Mouse (Mus musculus) embryonic facial prominence, embryonic 15.5 days (tissue): ENCODE data around the gene Bora. TPM values are rescaled to one million over a fixed set of nuclear protein-coding genes. Genes with fewer than 3 reads are reported as not detected.
"Not testable (repeated sequence)": the region's sequence is repeated elsewhere in the genome, so short reads cannot be mapped to it uniquely, and the experiment has no call there.

Experiments
- ATAC-seq: fragments of 200-750 bp; cut with Nextera tagmentation; 2 replicates; pipeline ENCODE4 v1.8.0; 2017; ENCODE audit warnings: low read depth, moderate TSS enrichment; ENCODE audit not compliant: insufficient number of reproducible peaks, low FRiP score, low TSS enrichment
- H3K27ac ChIP-seq: fragments of 300-500 bp; sonication (generic); replicated peaks from 2 replicates; pipeline ENCODE4 v1.5.1; 2015; ENCODE audit warnings: mild to moderate bottlenecking, inconsistent platforms
- H3K27me3 ChIP-seq: fragments of 300-500 bp; sonication (generic); 2 replicates; pipeline ENCODE4 v1.6.1; 2015; ENCODE audit warnings: inconsistent platforms
- H3K36me3 ChIP-seq: fragments of 300-500 bp; sonication (generic); 2 replicates; pipeline ENCODE4 v1.6.1; 2015; ENCODE audit warnings: mild to moderate bottlenecking, inconsistent platforms
- H3K4me1 ChIP-seq: fragments of 300-500 bp; sonication (generic); 2 replicates; pipeline ENCODE4 v1.6.1; 2015; ENCODE audit warnings: inconsistent platforms
- H3K4me2 ChIP-seq: fragments of 300-500 bp; sonication (generic); replicated peaks from 2 replicates; pipeline ENCODE4 v1.6.1; 2015; ENCODE audit warnings: mild to moderate bottlenecking, inconsistent platforms
- H3K4me3 ChIP-seq: fragments of 300-500 bp; sonication (generic); replicated peaks from 2 replicates; pipeline ENCODE4 v1.5.1; 2015; ENCODE audit warnings: mild to moderate bottlenecking, inconsistent platforms
- H3K9ac ChIP-seq: fragments of 300-500 bp; sonication (generic); 2 replicates; pipeline ENCODE4 v1.6.1; 2015; ENCODE audit warnings: inconsistent platforms
- H3K9me3 ChIP-seq: fragments of 300-500 bp; sonication (generic); replicated peaks from 2 replicates; pipeline ENCODE4 v1.6.1; 2016; ENCODE audit warnings: inconsistent platforms
- WGBS: fragments of 180-500 bp; shearing (Covaris S2); methylation state at CpG from one replicate; pipeline ENCODE4 v1.1.7; 2015; 5-methylcytosine and 5-hydroxymethylcytosine counted together
- polyA plus RNA-seq: library from polyadenylated mRNA; unstranded; fragments of >200 nt; fragmentation: Nextera tagmentation; extraction: Ambion mirVana; gene quantifications from 2 replicates; pipeline ENCODE4 v1.2.1, GENCODE M21; 2015

Gene Bora
- 46.7 and 48.5 TPM in 2 replicates for polyA plus RNA-seq

- peak; percentile 97 for ATAC-seq
- H3K4me1 ChIP-seq, result peaks cover 28% of the 10 kb centered on the region
- H3K36me3 ChIP-seq, result peaks cover 9% of the 10 kb centered on the region; the same call in 1 of the 2 replicates
- H3K4me3 ChIP-seq, result peak within 1 kb of the TSS; percentile 81
- under 1% methylated on average over 81 of the region's 81 CpGs for WGBS
- no peaks in the 10 kb centered on the region for H3K27me3 ChIP-seq
- peak within 1 kb of the TSS; percentile 90 for H3K9ac ChIP-seq
- peak within 1 kb of the TSS; percentile 89 for H3K27ac ChIP-seq
- H3K9me3 ChIP-seq, result no peaks in the 10 kb centered on the region
- peak within 1 kb of the TSS; percentile 73 for H3K4me2 ChIP-seq
These were observed at the start of gene Bora, which contains the start of gene Mzt1 for GRCm38 (mm10) chr14:99046031-99046781. TSS of gene Bora (plus strand) at chr14:99046222. TSS of gene Mzt1 (minus strand) at chr14:99046134.

GRCm38 (mm10) chr14:99010224-99010919, 35.6 kb upstream of the Bora start:
- no peak overlapping the region for H3K4me3 ChIP-seq
- no peak for ATAC-seq
- H3K4me2 ChIP-seq, result no peak overlapping the region
- H3K27ac ChIP-seq, result no peak overlapping the region
- 59% methylated on average over 8 of the region's 8 CpGs for WGBS
- H3K27me3 ChIP-seq, result no peaks in the 10 kb centered on the region
- no peaks in the 10 kb centered on the region for H3K36me3 ChIP-seq
- no peaks in the 10 kb centered on the region for H3K4me1 ChIP-seq
- no peak overlapping the region for H3K9ac ChIP-seq
- H3K9me3 ChIP-seq, result no peaks in the 10 kb centered on the region

- 41% methylated on average over 2 of the region's 2 CpGs for WGBS
- H3K4me3 ChIP-seq, result no peak overlapping the region
- H3K4me2 ChIP-seq, result no peak overlapping the region
- no peak overlapping the region for H3K27ac ChIP-seq
- ATAC-seq, result no peak
- no peaks in the 10 kb centered on the region for H3K4me1 ChIP-seq
- H3K9ac ChIP-seq, result no peak overlapping the region
- H3K36me3 ChIP-seq, result no peaks in the 10 kb centered on the region
- H3K9me3 ChIP-seq, result no peaks in the 10 kb centered on the region
- H3K27me3 ChIP-seq, result no peaks in the 10 kb centered on the region
These were observed 35.1 kb upstream of the Bora start for GRCm38 (mm10) chr14:99010920-99011313.

- Histone ChIP-seq H3K36me3 (no peaks in the 10 kb centered on the region), H3K9me3 (no peaks in the 10 kb centered on the region), H3K4me2 (no peak overlapping the region), H3K27me3 (no peaks in the 10 kb centered on the region), H3K4me1 (no peaks in the 10 kb centered on the region), H3K4me3 (no peak overlapping the region), H3K27ac (no peak overlapping the region), H3K9ac (no peak overlapping the region)
- ATAC-seq, result no peak
- 83% methylated on average over 7 of the region's 7 CpGs for WGBS
These were observed 27.3 kb upstream of the Bora start for GRCm38 (mm10) chr14:99018691-99019090.

GRCm38 (mm10) chr14:99019136-99019808, 26.8 kb upstream of the Bora start:
- Histone ChIP-seq H3K27me3 (no peaks in the 10 kb centered on the region), H3K4me1 (no peaks in the 10 kb centered on the region), H3K27ac (no peak overlapping the region), H3K4me2 (no peak overlapping the region), H3K36me3 (no peaks in the 10 kb centered on the region), H3K9ac (no peak overlapping the region), H3K9me3 (no peaks in the 10 kb centered on the region), H3K4me3 (no peak overlapping the region)
- ATAC-seq, result no peak
- 57% methylated on average over 10 of the region's 10 CpGs for WGBS

- Histone ChIP-seq H3K9ac (no peak overlapping the region), H3K27ac (no peak overlapping the region), H3K4me1 (no peaks in the 10 kb centered on the region)
These were observed 23.5 kb upstream of the Bora start for GRCm38 (mm10) chr14:99022346-99023086.

GRCm38 (mm10) chr14:99029987-99030386, 16.0 kb upstream of the Bora start:
- no peak for ATAC-seq
- no peaks in the 10 kb centered on the region for H3K4me1 ChIP-seq
- no peaks in the 10 kb centered on the region for H3K27me3 ChIP-seq
- no peaks in the 10 kb centered on the region for H3K9me3 ChIP-seq
- no peak overlapping the region for H3K27ac ChIP-seq
- 77% methylated on average over 5 of the region's 5 CpGs for WGBS
- H3K36me3 ChIP-seq, result peaks cover 9% of the 10 kb centered on the region; the same call in 1 of the 2 replicates
- no peak overlapping the region for H3K4me3 ChIP-seq
- H3K4me2 ChIP-seq, result no peak overlapping the region
- no peak overlapping the region for H3K9ac ChIP-seq

More at GRCm38 (mm10) chr14:99022346-99023086, 23.5 kb upstream of the Bora start:
- WGBS, result 35% methylated on average over 12 of the region's 12 CpGs
- no peak for ATAC-seq
- Histone ChIP-seq H3K4me2 (peak overlapping the region; percentile 44), H3K9me3 (no peaks in the 10 kb centered on the region), H3K4me3 (peak overlapping the region; percentile 24; the same call in 1 of the 2 replicates), H3K36me3 (no peaks in the 10 kb centered on the region), H3K27me3 (no peaks in the 10 kb centered on the region)

GRCm38 (mm10) chr14:99031337-99031873, 14.6 kb upstream of the Bora start:
- Histone ChIP-seq H3K4me2 (no peak overlapping the region), H3K4me3 (no peak overlapping the region), H3K27me3 (no peaks in the 10 kb centered on the region), H3K9me3 (no peaks in the 10 kb centered on the region), H3K27ac (no peak overlapping the region), H3K36me3 (peaks cover 14% of the 10 kb centered on the region; the same call in 1 of the 2 replicates), H3K9ac (no peak overlapping the region), H3K4me1 (no peaks in the 10 kb centered on the region)
- ATAC-seq, result no peak
- WGBS, result 66% methylated on average over 5 of the region's 5 CpGs

- H3K27me3 ChIP-seq, result no peaks in the 10 kb centered on the region
- no peak for ATAC-seq
- no peak overlapping the region for H3K4me2 ChIP-seq
- 70% methylated on average over 5 of the region's 5 CpGs for WGBS
- H3K9me3 ChIP-seq, result no peaks in the 10 kb centered on the region
- H3K4me3 ChIP-seq, result no peak overlapping the region
- H3K36me3 ChIP-seq, result peaks cover 17% of the 10 kb centered on the region; the same call in 1 of the 2 replicates
- no peak overlapping the region for H3K9ac ChIP-seq
- H3K4me1 ChIP-seq, result no peaks in the 10 kb centered on the region
- H3K27ac ChIP-seq, result no peak overlapping the region
These were observed 13.4 kb upstream of the Bora start for GRCm38 (mm10) chr14:99032596-99032995.

GRCm38 (mm10) chr14:99034851-99035250, 11.2 kb upstream of the Bora start:
- peaks cover 20% of the 10 kb centered on the region; the same call in 1 of the 2 replicates for H3K36me3 ChIP-seq
- not testable (repeated sequence) for H3K27me3 ChIP-seq, H3K4me2 ChIP-seq, H3K9ac ChIP-seq, H3K4me1 ChIP-seq, H3K9me3 ChIP-seq, H3K4me3 ChIP-seq, ATAC-seq, H3K27ac ChIP-seq
- 89% methylated on average over 8 of the region's 8 CpGs for WGBS
